Mouse (Mus musculus) MEL (cell line): ENCODE data around the gene Kalrn.

ENCODE experiments used
- CTCF ChIP-seq, 3 experiments: IDR thresholded peaks in 2 of 3; conservative IDR thresholded peaks in 1 of 3; 2 replicates each; pipeline ENCODE4 v1.5.1; 2011 to 2012; ENCODE audit warnings: low read length in 3 of 3, low read depth in 2 of 3, mild to moderate bottlenecking in 2 of 3, improper control_type of control experiment in 1 of 3, inconsistent platforms in 1 of 3, mixed read lengths in 1 of 3, moderate library complexity in 1 of 3; ENCODE audit not compliant: control insufficient read depth in 1 of 3, insufficient read depth in 1 of 3, poor library complexity in 1 of 3, severe bottlenecking in 1 of 3
- EP300 ChIP-seq, 2 experiments: IDR thresholded peaks; 2 replicates each; pipeline ENCODE4 v1.6.1; 2011; ENCODE audit warnings: improper control_type of control experiment in 2 of 2, low read length in 2 of 2, low read depth in 1 of 2, mild to moderate bottlenecking in 1 of 2
- GATA1 ChIP-seq: IDR thresholded peaks from 2 replicates; pipeline ENCODE4 v1.6.1; 2011; ENCODE audit warnings: low read depth, low read length, improper control_type of control experiment
- HCFC1 ChIP-seq: IDR thresholded peaks from 2 replicates; pipeline ENCODE4 v1.6.1; 2012; ENCODE audit warnings: low read depth, mild to moderate bottlenecking, inconsistent platforms, low read length, improper control_type of control experiment, moderate library complexity
- JUND ChIP-seq: IDR thresholded peaks from 2 replicates; pipeline ENCODE4 v1.6.1; 2011; ENCODE audit warnings: low read depth, mild to moderate bottlenecking, improper control_type of control experiment, low read length
- KAT2A ChIP-seq: conservative IDR thresholded peaks from 2 replicates; pipeline ENCODE4 v1.6.1; 2012; ENCODE audit warnings: low read depth, low read length, improper control_type of control experiment, inconsistent platforms
- MAX ChIP-seq: IDR thresholded peaks from 2 replicates; pipeline ENCODE4 v1.6.1; 2011; ENCODE audit warnings: low read length, improper control_type of control experiment
- MYC ChIP-seq: IDR thresholded peaks from 2 replicates; pipeline ENCODE4 v1.6.1; 2011; ENCODE audit warnings: low read depth, mild to moderate bottlenecking, low read length, improper control_type of control experiment, moderate library complexity
- NELFE ChIP-seq: IDR thresholded peaks from 2 replicates; pipeline ENCODE4 v1.6.1; 2011; ENCODE audit warnings: low read depth, low read length, improper control_type of control experiment
- TAL1 ChIP-seq: IDR thresholded peaks from 2 replicates; pipeline ENCODE4 v1.6.1; 2012; ENCODE audit warnings: mild to moderate bottlenecking, inconsistent platforms, low read length, moderate library complexity, mixed read lengths
- UBTF ChIP-seq: IDR thresholded peaks from 2 replicates; pipeline ENCODE4 v1.6.1; 2012; ENCODE audit warnings: low read depth, mild to moderate bottlenecking, inconsistent platforms, low read length, improper control_type of control experiment, moderate library complexity, borderline replicate concordance; ENCODE audit not compliant: insufficient read depth
- USF1 ChIP-seq: IDR thresholded peaks from 2 replicates; pipeline ENCODE4 v1.6.1; 2014; ENCODE audit warnings: low read depth, mild to moderate bottlenecking, inconsistent platforms, low read length, improper control_type of control experiment, moderate library complexity
- ZMIZ1 ChIP-seq: IDR thresholded peaks from 2 replicates; pipeline ENCODE4 v1.6.1; 2012; ENCODE audit warnings: low read depth, mild to moderate bottlenecking, inconsistent platforms, low read length, improper control_type of control experiment, moderate library complexity
- ZNF384 ChIP-seq: IDR thresholded peaks from 2 replicates; pipeline ENCODE4 v1.6.1; 2012; ENCODE audit warnings: low read depth, mild to moderate bottlenecking, inconsistent platforms, low read length, improper control_type of control experiment

GRCm38 (mm10) chr16:34081683-34082438 lies 491.5 kb downstream of the Kalrn start:
- TF ChIP-seq CTCF (IDR thresholded peaks at IDR 0.05 in 2 of 3, conservative IDR thresholded peaks at IDR 0.05 in 1 of 3; ENCODE audit: control insufficient read depth in 1 of 3, insufficient read depth in 1 of 3, low read depth in 2 of 3, low read length in 3 of 3, poor library complexity in 1 of 3, severe bottlenecking in 1 of 3) (no peak), HCFC1 (no peak), ZNF384 (no peak), JUND (no peak), KAT2A (no peak), EP300 (IDR thresholded peaks at IDR 0.05; ENCODE audit: low read depth in 1 of 2, low read length in 2 of 2) (no peak), MYC (no peak), MAX (no peak), USF1 (no peak), NELFE (no peak), TAL1 (no peak), UBTF (no peak), ZMIZ1 (no peak), GATA1 (no peak)
